Mouse (Mus musculus) megakaryocyte, adult 5-6 weeks (primary cell): ENCODE data around the gene 4921517D22Rik. TPM values are rescaled to one million over a fixed set of nuclear protein-coding genes. Genes with fewer than 3 reads are reported as not detected.

ENCODE experiments used
- ATAC-seq: 2 replicates; pipeline ENCODE4 v1.8.0; 2016; ENCODE audit warnings: mild to moderate bottlenecking, inconsistent platforms; ENCODE audit not compliant: poor library complexity, severe bottlenecking
- total RNA-seq, 2 experiments: library from RNA; stranded (forward) in 1 of 2; stranded (reverse) in 1 of 2; fragments of 153-499, 151-499 nt in 1 of 2; fragments of 221-1000, 200-1000 nt in 1 of 2; gene quantifications; 2 replicates each; pipeline versions ENCODE4 v1.2.3 to v1.2.4; 2015 to 2017

Gene 4921517D22Rik
- total RNA-seq, 2 experiments from 2014 or later = not detected

- no peak for ATAC-seq
Observed at GRCm38 (mm10) chr13:59695781-59696180, 1.9 kb upstream of the 4921517D22Rik start.

- ATAC-seq = no peak
Observed at GRCm38 (mm10) chr13:59691478-59691877, 2.4 kb downstream of the 4921517D22Rik start.

DNA sequence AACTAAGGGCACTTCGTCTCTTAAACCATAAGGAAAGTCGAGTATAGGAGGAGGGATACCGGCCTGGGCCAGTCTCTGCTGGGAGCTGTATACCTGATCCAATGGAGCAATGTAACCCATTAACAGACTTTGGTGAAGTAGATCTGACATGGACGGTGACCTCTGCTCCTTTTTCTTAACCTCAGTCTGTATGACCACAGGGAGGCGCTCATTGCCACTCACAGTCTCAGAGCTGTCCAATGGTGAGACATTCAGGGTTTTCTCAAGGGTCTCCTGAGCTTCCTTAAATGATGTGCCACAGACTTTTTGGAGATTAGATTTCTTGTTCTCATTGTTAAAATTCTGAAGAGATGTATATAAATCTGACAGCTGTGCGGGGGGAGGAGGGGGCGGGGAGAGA lies 3.3 kb downstream of the 4921517D22Rik start:
- ATAC-seq = no peak

DNA sequence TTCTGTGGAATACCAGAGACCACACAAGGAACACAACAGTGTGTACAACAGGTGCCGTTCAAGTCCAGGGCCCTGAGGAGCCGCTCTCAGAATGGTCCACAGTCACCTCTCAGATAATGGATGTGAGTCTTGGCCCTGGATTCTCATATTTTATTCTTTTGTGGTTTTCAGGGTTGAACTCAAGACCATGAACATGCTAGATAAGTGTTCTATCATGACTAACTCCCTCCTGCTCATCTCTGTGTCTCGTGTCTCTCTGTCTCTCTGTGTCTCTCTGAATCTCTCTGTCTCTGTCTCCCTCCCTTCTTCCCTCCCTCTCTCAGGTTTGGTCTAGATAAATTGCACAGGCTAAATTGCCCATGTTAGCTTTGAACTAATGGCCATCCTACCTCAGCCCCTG lies 4.1 kb downstream of the 4921517D22Rik start:
- ATAC-seq = no peak

DNA sequence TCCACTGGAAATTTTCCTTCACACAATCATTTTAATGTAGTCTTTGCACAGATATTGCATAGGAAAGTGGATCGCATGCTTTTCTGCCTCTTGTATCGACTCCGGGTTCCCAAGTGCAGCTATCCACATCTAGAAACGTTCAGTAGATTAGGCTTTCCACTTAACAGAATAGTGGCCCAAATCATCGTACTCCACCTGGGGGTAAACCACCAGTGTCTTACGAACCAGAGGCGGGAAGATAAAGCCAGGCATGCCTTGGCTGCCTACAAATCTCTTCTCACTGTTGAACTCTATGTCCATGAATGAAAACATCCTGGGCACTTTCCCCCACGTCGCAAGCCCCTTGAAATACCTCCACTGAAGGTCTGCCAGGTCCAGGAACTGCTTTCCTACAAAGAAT lies 4.6 kb downstream of the 4921517D22Rik start:
- no peak for ATAC-seq

GRCm38 (mm10) chr13:59688338-59688770 lies 5.6 kb downstream of the 4921517D22Rik start:
- no peak for ATAC-seq

- no peak for ATAC-seq
Observed at GRCm38 (mm10) chr13:59685236-59685635, 8.7 kb downstream of the 4921517D22Rik start.

DNA sequence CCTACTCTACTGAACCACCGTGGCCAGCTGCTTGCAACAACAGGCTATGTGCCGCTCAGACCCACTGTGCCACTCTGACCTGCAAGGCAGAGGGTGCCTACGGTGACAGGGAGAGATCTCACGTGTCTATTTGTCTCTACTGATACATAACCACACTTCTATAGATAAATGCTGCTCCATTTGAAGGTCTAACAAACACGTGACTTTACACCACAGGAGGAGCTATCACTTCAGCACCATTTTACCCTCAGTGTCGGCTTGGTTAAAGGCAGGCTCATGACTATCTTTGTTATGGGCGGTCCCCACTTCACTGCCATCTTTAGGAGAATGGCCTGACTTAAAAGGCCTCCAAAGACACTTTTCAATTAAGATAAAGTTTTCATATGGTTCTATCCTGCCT lies 11.3 kb downstream of the 4921517D22Rik start:
- ATAC-seq = no peak

DNA sequence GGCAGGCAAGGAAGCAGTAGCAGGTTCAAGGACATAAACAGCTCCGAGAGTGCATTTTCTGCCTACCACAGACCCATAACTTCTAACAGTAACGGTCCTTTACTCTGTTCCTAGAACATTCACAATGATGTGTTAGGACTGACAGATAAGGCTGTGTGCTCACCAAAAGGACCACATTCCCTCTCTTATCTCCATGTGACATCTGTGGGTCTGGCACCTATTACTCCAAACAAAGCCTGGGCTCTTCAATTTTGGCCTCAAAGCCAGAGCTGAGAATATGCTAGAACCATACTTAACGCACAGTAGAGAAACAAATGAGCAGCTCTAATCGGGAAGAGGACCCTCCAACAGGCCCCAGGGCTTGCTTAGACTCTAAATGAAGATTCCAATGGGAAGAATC lies 14.0 kb downstream of the 4921517D22Rik start:
- ATAC-seq = no peak

DNA sequence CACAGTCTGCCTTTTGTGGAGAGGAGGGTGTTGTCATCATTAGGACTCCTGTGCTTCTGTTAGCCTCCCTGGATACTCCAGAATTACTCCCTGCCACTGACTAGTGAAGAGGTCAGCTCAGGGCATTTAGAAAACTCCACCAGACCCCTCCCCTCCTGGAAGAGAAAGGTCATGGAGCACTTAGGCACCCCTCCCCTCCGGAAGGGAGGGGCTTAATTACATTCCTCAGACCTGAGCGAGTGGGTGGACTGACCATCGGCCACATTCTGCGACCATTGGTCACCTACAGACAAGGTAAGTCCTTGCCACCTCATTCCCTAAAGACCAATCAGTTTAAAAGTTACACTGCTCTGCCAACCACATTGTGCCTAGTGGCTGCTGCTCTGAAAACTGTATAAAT lies 14.6 kb downstream of the 4921517D22Rik start:
- ATAC-seq = no peak

DNA sequence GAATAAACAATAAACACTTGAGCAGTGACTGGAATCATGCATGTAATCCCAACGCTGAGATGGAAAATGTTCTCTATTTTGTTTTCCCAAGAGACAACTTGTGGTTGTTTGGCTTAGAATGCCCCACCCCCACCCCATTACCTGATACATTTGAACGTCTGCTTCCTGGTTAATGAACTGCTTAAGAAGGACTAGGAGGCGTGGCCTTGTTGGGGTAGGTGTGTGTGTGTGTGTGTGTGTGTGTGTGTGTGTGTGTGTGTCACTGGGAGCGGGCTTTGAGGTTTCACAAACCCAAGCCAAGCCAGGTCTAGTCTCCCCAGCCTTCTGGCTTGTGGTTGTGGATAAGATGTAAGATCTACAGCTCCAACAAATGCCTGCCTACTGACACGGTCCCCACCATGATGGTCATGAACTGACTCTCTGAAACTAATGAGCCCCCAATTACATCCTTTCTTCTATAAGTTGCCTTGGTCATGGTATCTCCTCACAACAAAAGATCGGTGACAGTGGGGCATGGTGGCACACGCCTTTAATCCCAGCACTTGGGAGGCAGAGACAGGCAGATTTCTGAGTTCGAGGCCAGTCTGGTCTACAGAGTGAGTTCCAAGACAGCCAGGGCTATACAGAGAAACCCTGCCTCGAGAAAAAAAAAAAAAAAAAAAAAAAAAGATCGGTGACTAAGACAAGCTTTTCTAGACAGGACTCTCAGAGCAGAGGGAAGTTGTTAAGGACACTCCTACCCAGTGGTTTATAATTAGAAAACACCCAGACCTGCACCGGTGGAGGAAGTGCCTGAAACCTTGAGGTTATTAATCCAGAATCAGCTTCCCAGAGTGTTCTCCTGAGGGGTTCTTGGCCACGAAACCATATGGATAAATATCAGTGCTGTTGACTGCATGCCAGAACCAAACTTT lies 17.3 kb downstream of the 4921517D22Rik start:
- peak; percentile 75 for ATAC-seq

DNA sequence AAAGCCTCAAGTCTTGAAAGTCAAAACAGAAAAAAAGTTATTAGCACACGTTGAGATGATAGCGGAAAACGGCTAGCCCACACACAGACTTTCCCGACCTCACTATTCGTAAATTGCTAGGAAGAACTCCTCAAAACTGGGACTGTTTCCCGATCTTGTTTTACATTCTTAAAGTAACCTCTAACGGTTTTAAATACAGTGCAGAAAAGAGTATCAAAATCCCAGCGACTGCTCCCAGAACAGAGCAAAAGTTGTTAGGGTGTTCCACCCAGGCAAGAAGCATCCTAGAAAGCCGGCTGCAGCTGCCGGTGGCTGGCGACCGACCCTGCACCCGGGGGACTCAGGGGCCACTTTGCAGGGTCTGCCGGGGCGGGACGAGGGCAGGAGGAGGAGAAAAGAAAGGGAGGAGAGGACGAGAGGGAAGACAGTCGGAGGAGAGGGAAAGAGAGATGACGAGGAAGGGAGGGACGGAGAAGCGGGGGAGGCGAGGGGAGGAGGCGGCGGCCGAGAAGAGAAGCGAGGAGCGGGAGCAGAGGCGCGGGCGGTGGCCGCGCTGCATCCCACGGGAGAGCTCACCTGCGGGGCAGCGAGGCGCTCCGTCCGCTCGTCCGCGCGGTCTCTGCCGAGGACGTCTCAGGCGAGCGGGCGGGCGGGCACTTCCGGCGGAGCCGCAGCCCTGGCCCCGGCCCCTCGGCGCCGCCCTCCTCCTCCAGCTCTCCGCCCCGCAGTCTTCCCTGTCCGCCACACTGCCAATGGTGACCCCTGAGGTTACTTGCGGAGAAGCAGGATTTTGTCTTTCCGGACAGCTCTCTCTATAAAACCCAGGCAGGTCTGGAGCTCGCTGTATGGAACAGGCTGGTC lies 18.5 kb downstream of the 4921517D22Rik start, which contains the start of gene Golm1:
Golm1 (minus strand) TSS at position 661 of the 861 bp plus-strand sequence.
- ATAC-seq = peak; percentile 72

DNA sequence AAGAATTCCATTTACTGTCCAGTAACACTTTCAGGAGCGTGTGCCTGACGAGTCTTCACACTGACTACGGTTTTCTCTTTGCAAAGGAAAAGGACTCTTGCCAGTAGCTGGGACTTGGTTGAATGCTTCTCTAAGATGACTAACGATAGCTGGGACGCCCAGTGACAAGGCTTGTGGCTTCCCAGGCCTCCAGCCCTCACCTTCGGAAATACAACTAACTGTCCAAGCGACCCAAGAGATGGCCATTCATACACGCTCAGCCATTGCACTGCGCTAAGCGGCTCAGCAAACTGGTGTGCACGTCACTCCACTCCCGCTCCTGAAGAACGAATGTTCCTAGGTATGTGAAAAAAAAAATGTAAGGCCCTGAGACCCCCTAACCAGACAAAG lies 19.2 kb downstream of the 4921517D22Rik start:
- ATAC-seq = peak; percentile 14; the same call in 1 of the 2 replicates

DNA sequence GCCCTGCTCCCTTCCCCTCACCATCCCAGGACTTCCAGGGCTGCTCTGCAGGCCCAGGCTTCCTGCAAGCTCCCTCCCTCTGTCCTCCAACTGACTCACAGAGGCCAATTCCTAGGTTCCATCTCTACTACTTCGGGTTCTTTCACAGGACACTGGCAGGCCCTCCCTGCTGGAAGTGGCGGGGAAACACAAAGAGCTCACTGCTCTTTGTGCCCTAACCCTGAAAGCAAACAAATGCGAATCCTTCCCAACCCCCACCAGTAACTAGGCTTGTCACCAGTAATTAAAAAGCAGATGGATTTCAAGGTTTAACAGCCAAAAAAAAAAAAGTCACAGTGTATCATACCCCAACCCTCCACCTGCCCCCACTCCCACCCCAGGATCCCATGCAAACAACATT lies 19.7 kb downstream of the 4921517D22Rik start:
- no peak for ATAC-seq

DNA sequence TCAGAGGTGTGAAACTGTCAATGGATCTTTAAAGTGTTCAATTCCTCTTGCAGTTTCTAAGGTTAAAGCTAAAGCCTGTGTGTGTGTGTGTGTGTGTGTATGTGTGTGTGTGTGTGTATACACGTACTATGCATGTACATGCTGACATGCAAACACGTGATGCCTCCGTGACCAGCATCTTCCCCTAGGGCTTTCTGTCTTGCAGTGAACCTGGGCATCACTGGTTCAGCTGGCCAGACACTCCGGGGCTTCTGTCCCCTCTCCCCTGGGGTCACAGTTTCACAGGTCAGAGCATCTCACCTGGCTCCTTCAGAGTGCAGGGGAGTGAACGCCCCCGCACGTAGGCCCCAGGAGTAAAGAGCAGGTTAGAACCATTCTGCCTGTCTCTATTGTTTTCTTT lies 20.3 kb downstream of the 4921517D22Rik start:
- no peak for ATAC-seq

DNA sequence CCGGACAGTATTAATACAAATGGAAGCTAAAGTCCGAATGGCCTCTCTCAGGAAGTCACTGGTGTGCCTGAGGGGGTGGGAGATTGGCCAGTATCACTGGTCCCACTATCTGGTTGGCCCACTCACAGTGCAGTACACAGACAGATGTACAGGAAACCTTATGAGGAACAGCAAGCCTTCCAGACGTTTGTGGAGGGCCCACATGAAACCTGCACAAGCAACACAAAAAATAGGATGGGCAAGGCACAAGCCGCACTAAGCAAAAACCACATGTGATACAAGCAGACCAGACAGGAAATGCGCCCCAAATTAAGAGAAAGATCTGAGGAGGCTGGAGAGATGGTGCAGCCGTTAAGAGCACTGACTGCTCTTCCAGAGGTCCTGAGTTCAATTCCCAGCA lies 21.7 kb downstream of the 4921517D22Rik start:
- no peak for ATAC-seq

DNA sequence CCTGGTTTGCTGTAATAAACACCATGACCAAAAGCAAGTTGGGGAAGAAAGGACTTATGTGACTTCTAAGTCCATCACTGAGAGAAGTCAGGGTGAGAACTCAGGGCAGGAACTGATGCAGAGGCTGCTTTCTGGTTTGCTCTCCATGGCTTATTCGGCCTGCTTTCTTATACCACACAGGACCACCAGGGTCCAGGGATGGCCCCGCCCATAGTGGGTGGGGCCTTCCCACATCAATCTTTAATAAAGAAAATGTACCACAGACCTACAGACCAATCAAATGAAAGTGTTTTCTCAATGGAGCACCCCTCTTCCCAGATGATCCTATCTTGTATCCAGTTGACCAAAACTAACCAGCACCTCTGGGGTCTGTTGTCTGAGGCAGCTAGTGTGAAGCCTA lies 22.4 kb downstream of the 4921517D22Rik start:
- ATAC-seq = no peak

GRCm38 (mm10) chr13:59669946-59670345 lies 24.0 kb downstream of the 4921517D22Rik start:
- ATAC-seq = no peak

DNA sequence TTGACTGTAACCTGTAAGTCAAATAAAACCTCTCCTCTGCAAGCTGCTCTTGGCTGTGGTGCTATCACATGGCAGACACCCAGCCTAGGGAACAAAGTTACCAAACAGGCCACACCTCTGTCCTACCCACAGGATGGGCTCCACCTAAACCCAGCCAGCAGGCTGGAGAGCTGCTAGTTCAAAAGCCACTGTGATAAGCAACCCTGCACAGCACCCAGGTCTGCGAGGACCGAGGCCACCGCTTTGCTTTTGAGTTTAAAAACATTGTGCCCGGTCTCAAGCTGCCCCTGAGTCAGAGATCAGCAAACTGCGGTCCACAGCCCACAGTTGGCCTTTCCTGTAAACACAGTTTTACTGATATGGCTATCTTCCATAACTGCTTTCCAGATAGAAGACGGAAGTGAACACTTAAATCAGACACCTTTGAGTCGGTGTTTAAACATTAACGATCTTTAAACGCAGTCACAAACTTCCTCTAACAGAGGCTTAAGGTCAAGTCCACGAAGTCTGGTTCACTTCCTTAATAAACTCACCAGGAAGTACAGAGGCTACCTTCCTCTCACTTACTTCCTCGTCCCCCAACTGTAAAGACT lies 25.3 kb downstream of the 4921517D22Rik start:
- peak; percentile 81 for ATAC-seq

GRCm38 (mm10) chr13:59667763-59668162 lies 26.1 kb downstream of the 4921517D22Rik start:
- ATAC-seq = no peak; the same call in 1 of the 2 replicates
